Mouse (Mus musculus): ENCODE results near the gene Suclg1. TPM values are rescaled to one million over a fixed set of nuclear protein-coding genes. Genes with fewer than 3 reads are reported as not detected.

Gene Suclg1
- polyA plus RNA-seq, 1 experiment from 2014 or later: 163 TPM

DNA sequence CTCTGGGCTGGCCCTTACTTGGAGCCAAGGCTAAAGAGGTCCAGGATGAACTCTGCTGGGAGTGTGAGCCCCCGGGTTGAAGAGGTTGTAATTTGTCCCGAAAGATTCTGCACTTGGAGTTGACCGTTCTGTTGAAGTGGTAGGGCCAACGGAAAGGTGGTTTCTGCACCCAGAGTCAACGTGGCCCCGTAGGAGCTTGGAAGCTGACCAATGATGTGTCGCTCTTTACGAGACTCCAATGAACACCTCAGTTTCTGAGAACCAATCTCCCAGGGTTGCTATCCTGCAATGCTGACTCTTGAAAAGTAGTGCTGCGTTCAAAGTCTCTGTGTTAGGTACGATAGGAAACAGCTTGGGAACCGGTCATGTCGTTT, 854 bp downstream of the Suclg1 start:
- peak; percentile 19 for DNase-seq (ENCODE audit: low spot score)

DNA sequence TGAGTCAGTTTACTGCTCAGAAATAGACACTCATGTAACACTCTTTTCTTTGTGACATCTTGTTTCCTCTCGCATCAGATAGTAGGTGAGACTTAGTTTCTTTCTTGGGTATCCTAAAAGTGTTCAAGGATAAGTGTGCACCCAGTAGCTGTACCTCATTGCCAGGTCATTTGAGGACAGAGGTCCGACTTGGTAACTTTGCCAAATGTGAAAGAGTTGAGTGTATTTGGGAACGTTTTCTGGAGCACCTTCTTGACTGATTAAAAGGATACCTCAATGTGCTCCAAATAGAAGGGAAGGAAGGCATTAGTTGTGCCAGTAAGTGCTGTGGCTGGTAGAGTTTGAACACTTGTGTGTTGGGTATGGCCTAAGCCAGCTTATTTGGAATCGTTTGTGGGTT, 1.7 kb downstream of the Suclg1 start:
- no peak for DNase-seq (ENCODE audit: low spot score)

DNA sequence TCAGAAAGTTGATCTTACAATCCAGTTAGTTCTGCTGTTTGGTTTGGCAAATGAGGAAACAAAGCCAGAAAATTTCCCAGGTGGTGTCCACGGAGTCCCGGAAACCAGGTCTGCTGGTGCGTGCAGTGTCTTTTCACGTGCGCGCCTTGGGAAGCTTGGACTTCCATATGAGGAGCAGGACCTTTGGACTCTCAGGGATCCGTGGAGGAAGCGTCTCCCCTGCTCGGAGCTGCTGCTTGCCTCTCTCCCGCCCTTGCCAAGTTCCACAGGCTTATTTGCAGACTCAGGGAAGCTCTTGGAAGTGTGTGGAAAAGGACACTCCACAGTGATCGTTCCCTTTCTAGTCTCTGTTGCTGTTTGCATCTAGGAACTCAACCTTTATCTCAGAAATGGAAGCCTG, 3.2 kb downstream of the Suclg1 start:
- no peak for DNase-seq (ENCODE audit: low spot score)

DNA sequence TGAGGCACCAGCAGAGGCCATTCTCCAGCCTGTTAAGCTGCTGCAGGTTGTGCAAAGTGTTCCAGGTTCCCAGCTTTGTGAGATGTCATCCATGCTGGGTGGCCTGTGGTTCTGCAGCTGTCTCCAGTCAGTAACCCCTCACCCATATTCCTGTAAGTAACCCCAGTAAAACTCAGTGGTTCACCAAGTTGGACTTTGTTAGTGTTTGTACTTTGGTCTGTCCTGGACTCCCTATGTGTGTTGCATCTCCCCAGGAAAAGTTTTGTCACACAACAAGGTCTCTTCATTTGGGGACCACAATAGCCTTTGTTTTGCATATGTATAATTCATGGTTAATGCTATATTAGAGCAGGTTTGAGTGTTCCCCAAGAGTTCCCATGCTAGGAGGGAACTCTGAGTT, 4.2 kb downstream of the Suclg1 start:
- no peak for DNase-seq (ENCODE audit: low spot score)

DNA sequence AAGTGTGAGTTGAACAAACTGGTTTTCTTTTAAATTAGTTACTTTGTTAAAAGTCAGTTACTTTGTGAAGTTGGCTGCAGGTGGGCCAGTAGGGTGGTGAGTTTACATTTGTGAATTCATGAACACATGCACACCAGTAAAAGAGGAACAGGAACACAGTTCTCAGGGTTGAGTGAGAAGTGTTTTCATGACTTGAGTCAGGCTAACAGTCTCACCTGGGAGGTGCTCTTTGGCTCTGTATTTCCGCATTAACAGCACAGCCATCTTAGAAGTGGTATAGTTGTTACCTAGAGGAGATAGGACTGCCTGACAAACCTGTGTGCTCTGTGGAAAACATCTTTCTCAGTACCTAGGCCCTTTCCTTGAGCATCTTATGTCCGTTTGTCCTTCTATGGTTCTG, 4.8 kb downstream of the Suclg1 start:
- DNase-seq (ENCODE audit: low spot score): no peak

DNA sequence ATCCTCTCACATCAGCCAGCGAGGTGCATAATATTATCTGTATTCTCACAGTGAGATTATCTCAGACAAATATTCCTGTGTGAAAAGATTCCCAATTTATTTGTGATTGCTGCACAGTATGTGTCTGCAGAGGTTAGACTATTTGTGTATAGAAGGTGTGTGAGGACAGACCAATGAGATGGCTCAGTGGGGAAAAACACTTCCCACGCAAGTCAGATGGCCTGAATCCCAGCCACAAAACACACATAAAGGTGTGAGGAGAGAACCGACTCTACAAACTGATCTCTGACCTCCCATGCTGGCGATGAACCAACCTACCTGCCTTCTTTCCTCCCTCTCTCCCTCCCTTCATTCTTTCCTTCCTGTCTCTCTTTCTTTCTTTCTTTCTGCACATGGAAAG, 5.4 kb downstream of the Suclg1 start:
- DNase-seq (ENCODE audit: low spot score): no peak

DNA sequence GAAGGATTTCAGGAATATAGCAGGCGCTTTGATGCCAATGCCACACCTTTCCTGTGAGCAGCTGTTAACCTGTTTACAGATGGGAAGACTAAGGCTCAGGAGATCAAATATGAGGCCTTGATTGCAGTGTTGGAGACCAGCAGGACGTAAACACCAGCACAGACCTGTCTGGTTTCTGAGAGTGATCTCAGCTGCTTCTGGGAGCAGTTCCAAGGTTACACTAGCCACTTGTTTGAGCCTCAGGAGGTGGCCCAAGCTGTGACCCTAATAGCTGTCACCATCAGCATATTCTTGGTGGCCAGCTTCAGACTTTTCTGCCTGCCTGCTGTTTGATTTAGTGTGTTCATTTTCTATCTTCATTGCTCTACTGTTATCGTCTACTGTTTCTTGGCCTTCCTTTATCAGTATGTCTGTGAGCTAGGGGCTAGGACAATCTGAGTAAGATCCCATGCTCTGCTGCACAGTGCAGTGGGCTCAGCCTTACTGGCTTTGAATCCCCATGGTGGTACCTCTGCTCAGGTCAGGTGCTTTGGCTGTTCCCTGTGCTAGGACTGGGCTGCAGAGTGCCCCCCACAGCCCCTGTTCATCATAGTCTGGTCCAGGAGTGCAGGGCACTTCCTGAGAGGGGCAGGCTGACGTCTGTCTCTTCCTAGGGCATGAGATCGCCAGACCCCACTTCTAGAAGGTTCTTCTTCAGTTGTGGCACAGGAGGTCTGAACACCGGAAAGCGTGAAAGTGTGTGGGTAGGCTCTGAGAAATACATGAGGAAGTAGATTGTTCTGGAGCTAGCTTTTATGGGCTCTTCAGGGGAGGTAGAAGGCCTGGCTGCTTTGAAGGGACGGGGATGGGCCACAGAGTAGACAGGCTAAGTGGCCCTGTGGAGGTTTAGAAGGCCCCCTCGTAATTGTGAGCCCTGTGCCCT, 6.4 kb downstream of the Suclg1 start:
- DNase-seq (ENCODE audit: low spot score): peak; percentile 32

DNA sequence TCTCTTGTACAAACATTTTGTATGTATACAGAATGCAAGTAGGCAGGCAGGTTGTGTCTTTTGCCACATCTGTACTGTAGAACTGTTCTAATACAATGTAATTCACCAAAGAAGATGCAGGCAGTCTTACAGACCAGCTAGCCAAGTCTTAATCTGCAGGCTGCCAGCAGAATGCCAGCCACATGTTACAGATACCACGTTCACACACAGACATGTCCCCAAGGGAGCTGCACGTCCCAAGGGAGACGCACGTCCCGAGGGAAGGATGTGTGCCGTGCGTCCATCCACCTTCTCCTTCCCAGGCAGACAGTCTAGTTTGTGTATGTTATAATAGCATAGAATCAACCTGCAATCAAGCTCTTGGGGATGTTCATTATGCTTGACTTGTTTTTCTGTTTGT, 8.9 kb downstream of the Suclg1 start:
- DNase-seq (ENCODE audit: low spot score): no peak

DNA sequence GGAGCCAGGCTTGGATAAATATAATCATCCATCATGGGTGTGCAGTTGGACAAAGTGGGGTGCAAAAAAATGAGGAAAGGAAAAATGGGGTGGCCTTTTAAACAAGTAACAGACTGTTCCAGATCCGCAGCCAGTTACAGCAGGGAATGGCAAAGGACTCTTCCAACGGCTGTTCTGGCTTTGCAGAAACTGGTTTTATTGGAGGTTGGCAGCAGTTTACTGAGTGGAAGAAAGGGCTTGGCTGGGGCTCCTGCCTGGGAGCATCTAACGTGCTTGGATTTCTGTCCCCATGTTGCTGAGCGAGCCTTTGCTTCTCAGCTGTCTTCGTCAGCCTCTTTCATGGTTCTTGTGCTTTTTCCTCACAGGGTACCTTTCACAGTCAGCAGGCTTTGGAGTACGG, 11.9 kb downstream of the Suclg1 start:
- no peak for DNase-seq (ENCODE audit: low spot score)

DNA sequence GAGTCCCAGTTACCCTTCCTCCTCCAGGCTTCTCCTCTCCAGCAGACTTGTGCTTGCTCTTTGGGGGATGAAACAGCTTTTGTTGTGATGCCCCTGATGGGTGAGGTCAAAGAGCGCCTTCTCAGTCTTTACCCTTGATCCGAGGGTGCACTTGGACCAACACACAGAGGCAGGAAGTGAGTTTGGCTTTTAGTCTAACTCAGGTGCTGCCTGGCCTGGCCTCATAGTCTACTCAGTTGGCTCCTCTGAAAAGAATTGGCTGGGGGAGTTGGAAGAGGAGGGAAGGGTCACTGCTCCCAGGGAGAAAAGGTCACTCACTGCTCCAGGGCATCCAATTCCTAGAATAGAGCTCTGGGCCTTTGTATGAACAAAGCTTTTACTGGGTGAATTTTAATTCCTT, 16.6 kb downstream of the Suclg1 start:
- no peak for DNase-seq (ENCODE audit: low spot score)

DNA sequence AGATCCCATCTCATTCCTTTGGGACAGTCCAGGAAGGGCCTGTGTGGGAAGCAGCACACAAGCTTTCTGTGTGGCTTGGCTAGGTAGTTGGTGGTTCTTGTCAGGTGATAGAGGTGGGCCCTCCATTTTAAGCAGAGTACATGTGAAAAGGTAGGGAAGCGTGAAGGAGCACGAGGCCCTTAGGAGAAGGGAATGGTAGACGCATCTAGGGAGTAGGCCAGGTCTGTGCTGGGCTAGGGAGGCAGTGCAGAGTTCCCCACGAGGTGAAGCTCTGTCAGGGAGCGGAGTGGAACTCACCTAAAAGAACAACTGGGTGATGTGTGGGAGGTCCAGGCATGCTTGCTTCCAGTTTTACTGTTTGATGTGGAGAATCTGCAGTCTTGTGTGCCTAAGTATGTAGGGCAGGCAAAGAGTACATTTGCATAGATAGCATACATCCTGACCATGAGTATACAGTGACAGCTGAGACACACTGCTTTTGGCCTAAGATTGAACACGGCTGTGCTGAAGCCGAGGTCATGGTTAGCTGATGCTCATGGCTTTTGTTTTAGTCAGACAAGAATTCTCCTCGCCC, 19.6 kb downstream of the Suclg1 start:
- DNase-seq (ENCODE audit: low spot score): no peak

DNA sequence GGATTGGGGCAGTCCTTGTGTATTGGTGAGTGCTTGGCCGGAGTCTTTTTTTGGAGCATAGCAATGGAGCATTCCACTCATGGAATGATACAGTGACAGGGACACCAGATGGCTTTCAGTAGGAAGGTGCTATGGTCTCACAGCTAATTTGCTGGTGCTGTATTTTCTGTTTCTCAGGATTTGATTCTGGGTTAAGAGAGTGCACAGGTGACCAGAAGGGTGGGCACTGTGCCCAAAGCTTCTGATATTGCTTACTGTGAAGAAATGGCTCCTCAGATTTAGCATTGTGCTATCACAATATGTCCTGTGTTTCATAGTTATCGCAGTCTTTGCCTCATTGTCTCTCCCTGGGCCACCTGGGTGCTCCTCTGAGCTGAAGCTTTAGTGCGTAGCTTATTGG, 21.2 kb downstream of the Suclg1 start:
- DNase-seq (ENCODE audit: low spot score): no peak

DNA sequence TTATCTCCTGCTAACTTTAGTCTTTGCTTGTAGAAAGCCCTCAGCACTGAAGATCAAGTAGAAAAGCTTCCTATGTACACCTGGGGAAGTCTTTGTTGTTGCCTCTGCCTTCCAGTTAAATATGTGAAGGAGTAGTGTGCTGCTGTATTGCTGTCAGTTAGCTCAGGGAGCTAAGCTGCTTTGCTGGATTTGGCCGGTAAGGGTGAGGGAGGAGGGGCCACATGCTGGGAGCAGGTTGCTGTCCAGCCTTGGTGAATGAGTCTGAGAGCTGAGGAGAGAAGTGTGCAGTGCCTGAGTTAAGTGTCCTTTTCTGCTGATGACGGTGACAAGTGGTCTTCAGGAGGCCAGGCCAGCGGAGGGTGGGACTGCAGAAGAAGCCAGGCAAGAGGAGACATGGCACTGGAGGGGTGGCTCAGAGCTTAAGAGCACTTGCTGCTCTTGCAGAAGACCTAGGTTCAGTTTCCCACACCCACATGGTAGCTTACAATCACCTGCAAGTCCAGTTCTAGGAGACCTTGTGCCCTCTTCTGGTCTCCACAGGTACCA, 23.4 kb downstream of the Suclg1 start:
- no peak for DNase-seq (ENCODE audit: low spot score)

DNA sequence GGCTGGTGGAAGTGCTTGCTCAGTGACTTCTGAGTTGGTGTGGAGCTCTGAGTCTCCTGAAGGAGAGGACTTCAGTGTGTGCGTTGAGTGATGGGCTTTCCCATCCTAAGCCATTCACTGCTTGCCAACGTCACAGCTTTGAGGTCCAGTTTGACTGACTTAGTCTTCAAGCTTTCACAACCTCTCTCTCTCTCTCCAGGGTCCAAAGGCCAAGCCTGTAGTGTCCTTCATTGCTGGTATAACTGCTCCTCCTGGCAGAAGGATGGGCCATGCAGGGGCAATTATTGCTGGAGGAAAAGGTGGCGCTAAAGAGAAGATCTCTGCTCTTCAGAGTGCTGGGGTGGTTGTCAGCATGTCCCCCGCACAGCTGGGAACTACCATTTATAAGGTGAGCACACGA, 26.8 kb downstream of the Suclg1 start:
- no peak for DNase-seq (ENCODE audit: low spot score)

DNA sequence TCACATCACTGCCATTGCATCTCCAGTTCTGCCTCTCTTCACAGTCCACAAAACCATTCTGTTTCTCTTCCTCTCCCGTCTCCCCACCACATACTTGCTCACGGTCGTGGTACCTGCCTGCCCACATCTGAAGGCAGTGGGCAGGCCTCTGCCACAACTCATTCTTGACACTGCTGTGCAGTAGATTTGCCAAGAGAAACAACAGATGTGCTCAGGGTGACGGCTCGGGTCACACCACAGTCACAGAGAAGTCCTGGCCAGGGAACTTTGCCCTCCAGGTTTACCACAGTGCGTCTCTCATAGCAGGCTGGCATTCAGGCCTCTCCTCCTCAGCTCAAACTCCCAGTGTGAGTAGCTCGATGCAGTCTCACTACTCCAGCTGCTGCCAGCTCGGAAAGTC, 31.5 kb downstream of the Suclg1 start:
- DNase-seq (ENCODE audit: low spot score): peak; percentile 61

DNA sequence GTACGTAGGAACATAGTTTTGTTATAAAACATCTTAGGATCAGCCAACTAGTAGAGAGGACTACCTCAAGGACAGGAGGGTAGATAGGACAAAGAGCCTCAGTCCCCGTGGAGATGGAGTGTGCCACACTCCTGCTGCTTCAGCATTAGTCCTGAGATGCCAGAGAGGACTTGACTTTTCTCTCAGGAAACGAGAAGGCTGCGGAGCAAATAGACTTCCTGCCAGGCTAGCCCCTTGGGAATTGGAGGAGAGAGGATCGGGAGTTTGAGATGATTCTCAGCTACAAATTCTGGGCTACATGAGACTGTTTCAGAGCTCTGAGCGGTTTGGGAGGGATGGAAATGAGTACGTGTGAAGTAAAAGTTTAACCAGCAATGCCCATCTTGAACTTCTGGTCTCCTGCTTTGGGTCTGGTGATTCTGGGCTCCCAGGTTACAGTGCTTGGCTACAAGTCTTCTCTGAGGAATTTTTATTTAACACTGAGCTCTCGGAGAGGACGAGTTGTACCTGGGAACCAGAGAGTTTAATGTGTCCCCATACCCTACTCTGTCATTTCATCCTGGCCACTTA, 32.4 kb downstream of the Suclg1 start:
- no peak for DNase-seq (ENCODE audit: low spot score)

DNA sequence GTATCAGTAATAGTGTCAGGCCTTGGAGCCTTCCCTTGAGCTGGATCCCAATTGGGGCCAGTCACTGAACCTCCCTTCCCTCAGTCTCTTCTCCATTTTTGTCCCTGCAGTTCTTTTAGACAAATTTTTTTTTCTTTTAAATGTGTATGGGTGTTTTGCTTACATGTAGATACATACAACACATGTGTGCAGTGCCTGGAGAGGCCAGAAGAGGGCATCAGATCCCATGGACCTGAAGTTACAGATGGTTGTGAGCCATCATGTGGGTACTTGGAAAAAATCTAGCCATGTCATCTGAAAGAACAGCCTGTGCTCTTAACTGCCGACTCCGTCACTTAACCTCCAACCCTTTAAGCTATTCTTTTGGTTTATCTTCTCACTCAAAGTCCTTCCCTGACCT, 38.1 kb downstream of the Suclg1 start:
- no peak for DNase-seq (ENCODE audit: low spot score)

DNA sequence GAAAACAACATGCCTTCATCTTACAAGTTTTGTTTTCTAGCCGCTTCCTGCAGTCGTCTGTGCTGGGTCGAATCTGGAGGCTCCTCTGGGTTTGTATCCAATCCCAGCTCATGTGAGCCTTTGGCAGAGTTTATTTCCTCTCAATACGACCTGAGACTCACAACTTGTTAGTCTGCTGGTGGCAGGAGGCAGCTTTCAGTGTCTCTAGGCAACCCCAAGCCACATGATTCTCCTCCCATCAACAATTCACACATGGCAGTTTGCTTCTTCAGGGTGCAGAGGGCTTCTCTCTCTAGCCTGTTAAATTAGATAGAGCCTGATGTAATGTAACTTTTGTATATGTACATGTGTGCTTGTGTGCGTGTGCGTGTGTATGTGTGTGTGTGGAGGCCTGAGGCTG, 58.7 kb downstream of the Suclg1 start:
- no peak for DNase-seq (ENCODE audit: low spot score)

DNA sequence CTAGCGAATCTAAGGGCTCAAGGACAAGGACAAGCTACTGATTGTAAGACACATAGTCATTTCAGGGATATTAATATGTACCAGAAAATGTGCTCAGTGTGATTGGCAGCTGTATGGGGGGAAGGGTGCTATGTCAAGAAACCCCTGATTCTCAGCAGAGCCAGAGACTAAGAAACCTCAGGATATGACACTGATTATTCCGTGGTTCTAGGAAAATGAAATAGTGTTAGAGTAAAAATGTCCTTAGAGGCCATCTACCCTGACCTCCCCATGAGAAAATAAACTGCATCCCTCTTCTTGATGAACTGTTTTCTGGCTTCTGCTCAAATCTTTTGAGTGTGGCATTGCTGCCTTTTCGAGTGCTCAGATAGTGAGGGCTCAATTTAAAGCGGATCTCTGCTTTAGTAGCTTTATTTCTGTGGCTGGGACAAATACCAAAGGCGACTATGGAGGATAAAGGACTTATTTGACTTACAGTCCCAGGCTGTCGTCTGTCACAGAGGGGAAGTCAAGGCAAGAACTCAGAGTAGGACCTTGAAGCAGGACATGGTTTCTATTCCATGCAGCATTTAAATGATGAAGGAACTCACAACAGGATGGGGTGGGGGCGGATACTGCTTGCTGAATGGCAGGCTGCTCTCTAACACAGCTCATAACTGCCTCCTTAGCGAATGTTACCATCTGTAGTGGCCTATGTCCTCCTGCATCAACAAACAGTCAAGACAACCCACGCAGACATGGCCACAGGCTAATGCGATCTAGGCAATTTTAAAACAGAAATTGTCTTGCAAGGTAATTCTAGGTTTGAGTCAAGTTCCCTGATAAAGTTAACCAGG, 60.7 kb downstream of the Suclg1 start:
- DNase-seq (ENCODE audit: low spot score): no peak

DNA sequence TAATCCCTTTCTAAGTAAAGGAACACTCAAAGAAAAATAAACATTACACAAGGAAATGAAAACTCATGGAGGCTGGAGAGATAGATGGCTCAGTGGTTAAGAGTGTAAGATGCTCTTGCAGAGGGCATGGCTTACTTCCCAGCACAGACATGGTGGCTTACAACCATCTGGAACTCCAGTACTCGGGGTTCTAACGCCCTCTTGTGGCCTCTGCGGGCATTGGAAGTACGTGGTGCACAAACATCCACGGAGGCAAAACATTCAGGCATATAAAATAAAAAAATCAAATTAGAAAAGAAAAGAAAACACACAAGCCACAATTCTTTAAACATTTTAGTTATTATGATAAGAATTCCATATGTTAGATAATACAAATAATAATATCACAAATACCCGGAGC, 63.2 kb downstream of the Suclg1 start:
- no peak for DNase-seq (ENCODE audit: low spot score)

DNA sequence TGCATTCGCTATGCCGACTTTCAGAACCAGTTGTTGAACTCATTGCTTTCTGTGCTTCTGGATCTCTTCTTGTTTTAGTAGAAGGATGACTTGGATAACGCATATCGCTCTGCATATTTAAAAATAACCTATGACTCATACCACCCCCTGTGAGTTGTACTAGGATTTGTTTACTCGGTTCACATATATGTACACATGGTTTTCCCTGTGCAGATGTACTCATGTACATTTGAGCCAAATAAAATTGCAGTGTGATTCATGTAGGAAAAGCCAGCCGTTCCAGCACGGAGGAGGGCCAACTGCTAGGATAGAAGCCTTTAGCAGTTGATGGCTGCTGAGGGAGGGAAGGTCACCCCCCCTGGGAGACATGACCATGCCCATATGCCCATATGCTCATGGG, 63.6 kb downstream of the Suclg1 start:
- DNase-seq (ENCODE audit: low spot score): no peak

Data from thymus, postnatal 0 days (tissue).